Mouse (Mus musculus): ENCODE data around the gene Cdc14b. TPM values are rescaled to one million over a fixed set of nuclear protein-coding genes. Genes with fewer than 3 reads are reported as not detected.
A peak's percentile ranks its signal among the peaks of the same experiment; 100 is the strongest.

Cdc14b gene
- polyA plus RNA-seq, 1 experiment from 2014 or later = 22.5 TPM

GRCm38 (mm10) chr13:64248161-64248774 is 26.8 kb downstream of the Cdc14b start:
- 3% methylated on average over 24 of the region's 24 CpGs for WGBS

GRCm38 (mm10) chr13:64246106-64246505 is 29.0 kb downstream of the Cdc14b start:
- no peak overlapping the region for H3K27ac ChIP-seq (ENCODE audit: low read length)
- no peak for ATAC-seq
- 81% methylated on average over 12 of the region's 12 CpGs for WGBS

More at GRCm38 (mm10) chr13:64248161-64248774, 26.8 kb downstream of the Cdc14b start:
- Histone ChIP-seq H3K4me1 (ENCODE audit: control insufficient read depth, insufficient read depth, low read length) (peaks cover 5% of the 10 kb centered on the region; the same call in 1 of the 2 replicates), H3K36me3 (ENCODE audit: control insufficient read depth, insufficient read depth, low read length) (no peaks in the 10 kb centered on the region), H3K27ac (ENCODE audit: low read length) (peak overlapping the region; percentile 72), H3K9ac (ENCODE audit: low read depth, low read length) (peak overlapping the region; percentile 77), H3K27me3 (replicated peaks; ENCODE audit: control insufficient read depth, insufficient read depth, low read length) (no peaks in the 10 kb centered on the region), H3K4me3 (ENCODE audit: low read length) (peak overlapping the region; percentile 63), H3K4me2 (ENCODE audit: low read depth, low read length) (peak overlapping the region; percentile 80), H3K9me3 (ENCODE audit: control insufficient read depth, low read length) (no peaks in the 10 kb centered on the region)
- ATAC-seq = peak; percentile 98

GRCm38 (mm10) chr13:64244685-64245261 is 30.3 kb downstream of the Cdc14b start:
- Histone ChIP-seq H3K4me2 (ENCODE audit: low read depth, low read length) (no peak overlapping the region), H3K36me3 (ENCODE audit: control insufficient read depth, insufficient read depth, low read length) (no peaks in the 10 kb centered on the region), H3K27me3 (replicated peaks; ENCODE audit: control insufficient read depth, insufficient read depth, low read length) (no peaks in the 10 kb centered on the region), H3K4me1 (ENCODE audit: control insufficient read depth, insufficient read depth, low read length) (peaks cover 3% of the 10 kb centered on the region; the same call in 1 of the 2 replicates), H3K4me3 (ENCODE audit: low read length) (no peak overlapping the region), H3K9ac (ENCODE audit: low read depth, low read length) (no peak overlapping the region), H3K9me3 (ENCODE audit: control insufficient read depth, low read length) (no peaks in the 10 kb centered on the region), H3K27ac (ENCODE audit: low read length) (no peak overlapping the region)
- no peak for ATAC-seq
- WGBS = 83% methylated on average over 4 of the region's 4 CpGs

More at GRCm38 (mm10) chr13:64246106-64246505, 29.0 kb downstream of the Cdc14b start:
- H3K27me3 ChIP-seq (replicated peaks; ENCODE audit: control insufficient read depth, insufficient read depth, low read length) = no peaks in the 10 kb centered on the region
- H3K9me3 ChIP-seq (ENCODE audit: control insufficient read depth, low read length) = no peaks in the 10 kb centered on the region
- no peak overlapping the region for H3K4me2 ChIP-seq (ENCODE audit: low read depth, low read length)
- no peaks in the 10 kb centered on the region for H3K36me3 ChIP-seq (ENCODE audit: control insufficient read depth, insufficient read depth, low read length)
- no peak overlapping the region for H3K4me3 ChIP-seq (ENCODE audit: low read length)
- H3K4me1 ChIP-seq (ENCODE audit: control insufficient read depth, insufficient read depth, low read length) = peaks cover 3% of the 10 kb centered on the region; the same call in 1 of the 2 replicates
- no peak overlapping the region for H3K9ac ChIP-seq (ENCODE audit: low read depth, low read length)

GRCm38 (mm10) chr13:64242721-64243120 is 32.4 kb downstream of the Cdc14b start:
- no peak for ATAC-seq
- Histone ChIP-seq H3K4me1 (ENCODE audit: control insufficient read depth, insufficient read depth, low read length) (no peaks in the 10 kb centered on the region), H3K9me3 (ENCODE audit: control insufficient read depth, low read length) (no peaks in the 10 kb centered on the region), H3K4me2 (ENCODE audit: low read depth, low read length) (no peak overlapping the region), H3K36me3 (ENCODE audit: control insufficient read depth, insufficient read depth, low read length) (no peaks in the 10 kb centered on the region), H3K27ac (ENCODE audit: low read length) (no peak overlapping the region), H3K9ac (ENCODE audit: low read depth, low read length) (no peak overlapping the region), H3K27me3 (replicated peaks; ENCODE audit: control insufficient read depth, insufficient read depth, low read length) (no peaks in the 10 kb centered on the region), H3K4me3 (ENCODE audit: low read length) (no peak overlapping the region)

- Histone ChIP-seq H3K4me3 (ENCODE audit: low read length) (no peak overlapping the region), H3K27ac (ENCODE audit: low read length) (no peak overlapping the region), H3K4me1 (ENCODE audit: control insufficient read depth, insufficient read depth, low read length) (peaks cover 2% of the 10 kb centered on the region; the same call in 1 of the 2 replicates), H3K36me3 (ENCODE audit: control insufficient read depth, insufficient read depth, low read length) (no peaks in the 10 kb centered on the region), H3K27me3 (replicated peaks; ENCODE audit: control insufficient read depth, insufficient read depth, low read length) (no peaks in the 10 kb centered on the region), H3K9ac (ENCODE audit: low read depth, low read length) (no peak overlapping the region), H3K4me2 (ENCODE audit: low read depth, low read length) (no peak overlapping the region), H3K9me3 (ENCODE audit: control insufficient read depth, low read length) (no peaks in the 10 kb centered on the region)
- 72% methylated on average over 7 of the region's 7 CpGs for WGBS
- no peak for ATAC-seq
Observed at GRCm38 (mm10) chr13:64240626-64241025, 34.5 kb downstream of the Cdc14b start.

- Histone ChIP-seq H3K4me3 (ENCODE audit: low read length) (no peak overlapping the region), H3K9ac (ENCODE audit: low read depth, low read length) (no peak overlapping the region), H3K4me1 (ENCODE audit: control insufficient read depth, insufficient read depth, low read length) (peaks cover 2% of the 10 kb centered on the region; the same call in 1 of the 2 replicates), H3K36me3 (ENCODE audit: control insufficient read depth, insufficient read depth, low read length) (no peaks in the 10 kb centered on the region), H3K9me3 (ENCODE audit: control insufficient read depth, low read length) (no peaks in the 10 kb centered on the region), H3K4me2 (ENCODE audit: low read depth, low read length) (no peak overlapping the region), H3K27ac (ENCODE audit: low read length) (no peak overlapping the region), H3K27me3 (replicated peaks; ENCODE audit: control insufficient read depth, insufficient read depth, low read length) (no peaks in the 10 kb centered on the region)
- no peak for ATAC-seq
Observed at GRCm38 (mm10) chr13:64237681-64238157, 37.4 kb downstream of the Cdc14b start.

GRCm38 (mm10) chr13:64237000-64237680 is 38.0 kb downstream of the Cdc14b start:
- WGBS = 38% methylated on average over 4 of the region's 4 CpGs
- Histone ChIP-seq H3K9me3 (ENCODE audit: control insufficient read depth, low read length) (no peaks in the 10 kb centered on the region), H3K27me3 (replicated peaks; ENCODE audit: control insufficient read depth, insufficient read depth, low read length) (no peaks in the 10 kb centered on the region), H3K27ac (ENCODE audit: low read length) (no peak overlapping the region), H3K36me3 (ENCODE audit: control insufficient read depth, insufficient read depth, low read length) (no peaks in the 10 kb centered on the region), H3K4me3 (ENCODE audit: low read length) (no peak overlapping the region), H3K4me2 (ENCODE audit: low read depth, low read length) (no peak overlapping the region), H3K4me1 (ENCODE audit: control insufficient read depth, insufficient read depth, low read length) (peaks cover 2% of the 10 kb centered on the region; the same call in 1 of the 2 replicates), H3K9ac (ENCODE audit: low read depth, low read length) (no peak overlapping the region)
- ATAC-seq = peak; percentile 48; the same call in 1 of the 2 replicates

GRCm38 (mm10) chr13:64235777-64236176 is 39.3 kb downstream of the Cdc14b start:
- Histone ChIP-seq H3K9me3 (ENCODE audit: control insufficient read depth, low read length) (no peaks in the 10 kb centered on the region), H3K27me3 (replicated peaks; ENCODE audit: control insufficient read depth, insufficient read depth, low read length) (no peaks in the 10 kb centered on the region), H3K36me3 (ENCODE audit: control insufficient read depth, insufficient read depth, low read length) (no peaks in the 10 kb centered on the region), H3K4me2 (ENCODE audit: low read depth, low read length) (no peak overlapping the region), H3K4me3 (ENCODE audit: low read length) (no peak overlapping the region), H3K9ac (ENCODE audit: low read depth, low read length) (no peak overlapping the region), H3K27ac (ENCODE audit: low read length) (no peak overlapping the region), H3K4me1 (ENCODE audit: control insufficient read depth, insufficient read depth, low read length) (peaks cover 2% of the 10 kb centered on the region; the same call in 1 of the 2 replicates)
- no peak for ATAC-seq
- WGBS = 62% methylated on average over 3 of the region's 3 CpGs

- no peak overlapping the region for H3K9ac ChIP-seq (ENCODE audit: low read depth, low read length)
- no peaks in the 10 kb centered on the region for H3K36me3 ChIP-seq (ENCODE audit: control insufficient read depth, insufficient read depth, low read length)
- H3K4me3 ChIP-seq (ENCODE audit: low read length) = no peak overlapping the region
- WGBS = 55% methylated on average over 4 of the region's 4 CpGs
- peaks cover 2% of the 10 kb centered on the region; the same call in 1 of the 2 replicates for H3K4me1 ChIP-seq (ENCODE audit: control insufficient read depth, insufficient read depth, low read length)
- no peaks in the 10 kb centered on the region for H3K9me3 ChIP-seq (ENCODE audit: control insufficient read depth, low read length)
- no peaks in the 10 kb centered on the region for H3K27me3 ChIP-seq (replicated peaks; ENCODE audit: control insufficient read depth, insufficient read depth, low read length)
- H3K27ac ChIP-seq (ENCODE audit: low read length) = no peak overlapping the region
- no peak for ATAC-seq
- H3K4me2 ChIP-seq (ENCODE audit: low read depth, low read length) = no peak overlapping the region
Observed at GRCm38 (mm10) chr13:64235062-64235715, 39.9 kb downstream of the Cdc14b start.

Measured in intestine, embryonic 16.5 days (tissue).